Mouse (Mus musculus) embryonic fibroblast, embryonic 13.5 days (primary cell): ENCODE measurements around the gene Ggn. TPM values are rescaled to one million over a fixed set of nuclear protein-coding genes. Genes with fewer than 3 reads are reported as not detected.
"Not testable (repeated sequence)": the region's sequence is repeated elsewhere in the genome, so short reads cannot be mapped to it uniquely, and the experiment has no call there.

Experiments used
- H3K27ac ChIP-seq: 2 replicates; pipeline ENCODE4 v1.5.1; 2012; ENCODE audit warnings: low read length, control low read depth, inconsistent platforms; ENCODE audit not compliant: insufficient read depth
- H3K4me1 ChIP-seq: 2 replicates; pipeline ENCODE4 v1.6.1; 2011; ENCODE audit warnings: low read length; ENCODE audit not compliant: control insufficient read depth, insufficient read depth
- H3K4me3 ChIP-seq: 2 replicates; pipeline ENCODE4 v1.5.1; 2011; ENCODE audit warnings: mild to moderate bottlenecking, control low read depth, low read length; ENCODE audit not compliant: insufficient read depth
- CTCF ChIP-seq: IDR thresholded peaks from 2 replicates; pipeline ENCODE4 v1.5.1; 2011; ENCODE audit warnings: mild to moderate bottlenecking, control low read depth, low read length, moderate library complexity, borderline replicate concordance; ENCODE audit not compliant: insufficient read depth
- POLR2A ChIP-seq: IDR thresholded peaks from 2 replicates; pipeline ENCODE4 v1.6.1; 2011; ENCODE audit warnings: low read depth, mild to moderate bottlenecking, control low read depth, low read length, moderate library complexity
- polyA plus RNA-seq: library from polyadenylated mRNA; stranded (reverse); fragments of >200 nt; gene quantifications from 2 replicates; pipeline ENCODE4 v1.2.4, GENCODE M21; 2011; ENCODE audit warnings: low read depth; ENCODE audit not compliant: missing spikeins, insufficient read length

The Ggn gene
- polyA plus RNA-seq, 1 experiment, result 1.3 TPM

GRCm38 (mm10) chr7:29172390-29173016, 2.5 kb downstream of the Ggn start:
- Histone ChIP-seq H3K27ac (no peak overlapping the region), H3K4me3 (no peak overlapping the region), H3K4me1 (peaks cover 3% of the 10 kb centered on the region)
- TF ChIP-seq CTCF (no peak), POLR2A (no peak)

- Histone ChIP-seq H3K27ac (no peak overlapping the region), H3K4me1 (peaks cover 8% of the 10 kb centered on the region; the same call in 1 of the 2 replicates), H3K4me3 (peak overlapping the region; percentile 99)
- TF ChIP-seq POLR2A (no peak), CTCF (no peak)
Measured at GRCm38 (mm10) chr7:29178106-29178505, 8.1 kb downstream of the Ggn start.

- Histone ChIP-seq H3K4me3 (peak overlapping the region; percentile 99), H3K4me1 (peaks cover 8% of the 10 kb centered on the region; the same call in 1 of the 2 replicates), H3K27ac (peak overlapping the region; percentile 87)
- TF ChIP-seq POLR2A, result peak; percentile 58; the same call in 1 of the 2 replicates
- no peak for TF ChIP-seq CTCF
Measured at GRCm38 (mm10) chr7:29179323-29179722, 9.3 kb downstream of the Ggn start.

DNA sequence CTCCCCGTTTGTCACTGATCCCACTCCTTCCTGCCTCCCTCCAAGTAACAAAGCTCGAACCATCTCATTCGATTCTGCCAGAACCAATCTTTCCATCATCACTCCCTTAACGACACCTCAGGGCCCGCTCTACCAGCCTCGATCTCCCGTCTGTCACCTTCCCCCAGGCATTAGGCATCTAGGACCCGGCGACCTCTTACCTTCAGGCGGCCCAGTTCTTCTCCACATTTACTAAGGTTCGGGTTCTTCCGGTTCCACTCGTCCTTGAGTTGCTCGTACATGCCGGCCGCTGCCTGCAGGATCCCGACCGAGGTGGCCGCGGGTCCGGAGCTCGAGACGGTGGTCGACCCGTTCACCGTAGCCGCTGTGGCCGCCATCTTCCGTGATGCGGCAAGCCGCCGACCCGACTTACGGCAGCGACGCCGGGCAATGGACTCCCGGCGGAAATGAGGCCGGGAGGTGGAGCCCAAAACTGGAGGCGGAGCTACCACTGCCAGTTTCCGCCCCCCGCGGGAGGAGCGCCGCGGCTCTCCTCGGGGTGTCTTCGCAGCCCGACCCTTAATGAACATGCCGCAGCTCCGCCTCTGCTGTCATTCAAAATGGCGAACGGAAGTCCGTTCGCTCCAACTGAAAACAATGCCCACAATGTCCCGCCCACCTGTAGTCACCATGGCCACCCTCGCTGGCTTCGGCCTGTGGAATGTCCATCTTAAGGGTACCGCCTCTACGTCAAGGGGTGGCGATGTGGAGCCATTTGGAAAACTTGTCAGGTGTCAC, 10.3 kb downstream of the Ggn start, which contains the start of gene Psmd8:
Gene Psmd8, minus strand, starts transcription at position 625 of the 777 bp plus-strand sequence.
- peak; percentile 31; the same call in 1 of the 2 replicates for TF ChIP-seq CTCF
- peak; percentile 94 for TF ChIP-seq POLR2A
- peak within 1 kb of the TSS; percentile 87 for H3K27ac ChIP-seq
- peak within 1 kb of the TSS; percentile 99 for H3K4me3 ChIP-seq
- peaks cover 8% of the 10 kb centered on the region; the same call in 1 of the 2 replicates for H3K4me1 ChIP-seq

GRCm38 (mm10) chr7:29180854-29181236, 10.8 kb downstream of the Ggn start:
- Histone ChIP-seq H3K27ac (no peak overlapping the region), H3K4me1 (peaks cover 8% of the 10 kb centered on the region; the same call in 1 of the 2 replicates), H3K4me3 (no peak overlapping the region)
- no peak for TF ChIP-seq POLR2A
- TF ChIP-seq CTCF, result no peak

- not testable (repeated sequence) for H3K4me3 ChIP-seq, H3K4me1 ChIP-seq, H3K27ac ChIP-seq
Measured at GRCm38 (mm10) chr7:29181323-29181722, 11.3 kb downstream of the Ggn start.

- not testable (repeated sequence) for H3K4me3 ChIP-seq, H3K27ac ChIP-seq, H3K4me1 ChIP-seq
Measured at GRCm38 (mm10) chr7:29194230-29194629, 24.2 kb downstream of the Ggn start.

DNA sequence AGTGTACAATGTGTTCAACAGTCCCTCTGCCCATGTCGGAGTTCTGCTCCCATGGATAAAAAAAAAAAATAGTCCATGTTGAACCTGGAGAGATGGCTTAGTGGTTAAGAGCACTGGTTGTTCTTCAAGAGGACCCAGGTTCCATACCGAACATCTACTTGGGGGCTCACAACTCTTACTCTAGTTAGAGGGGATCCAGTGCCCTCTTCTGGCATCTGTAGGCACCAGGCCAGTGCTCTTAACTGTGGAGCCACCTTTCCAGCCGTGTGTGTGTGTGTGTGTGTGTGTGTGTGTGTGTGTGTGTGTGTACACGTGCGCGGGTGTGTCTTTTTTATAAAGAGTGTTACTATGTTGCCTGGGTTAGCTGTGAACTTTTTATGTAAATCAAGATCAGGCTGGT, 32.6 kb downstream of the Ggn start:
- no peak overlapping the region for H3K27ac ChIP-seq
- TF ChIP-seq POLR2A, result no peak
- TF ChIP-seq CTCF, result no peak
- no peaks in the 10 kb centered on the region for H3K4me1 ChIP-seq
- no peak overlapping the region for H3K4me3 ChIP-seq

- peak overlapping the region; percentile 3 for H3K27ac ChIP-seq
- H3K4me3 ChIP-seq, result not testable (repeated sequence)
Measured at GRCm38 (mm10) chr7:29211013-29211412, 41.0 kb downstream of the Ggn start.

DNA sequence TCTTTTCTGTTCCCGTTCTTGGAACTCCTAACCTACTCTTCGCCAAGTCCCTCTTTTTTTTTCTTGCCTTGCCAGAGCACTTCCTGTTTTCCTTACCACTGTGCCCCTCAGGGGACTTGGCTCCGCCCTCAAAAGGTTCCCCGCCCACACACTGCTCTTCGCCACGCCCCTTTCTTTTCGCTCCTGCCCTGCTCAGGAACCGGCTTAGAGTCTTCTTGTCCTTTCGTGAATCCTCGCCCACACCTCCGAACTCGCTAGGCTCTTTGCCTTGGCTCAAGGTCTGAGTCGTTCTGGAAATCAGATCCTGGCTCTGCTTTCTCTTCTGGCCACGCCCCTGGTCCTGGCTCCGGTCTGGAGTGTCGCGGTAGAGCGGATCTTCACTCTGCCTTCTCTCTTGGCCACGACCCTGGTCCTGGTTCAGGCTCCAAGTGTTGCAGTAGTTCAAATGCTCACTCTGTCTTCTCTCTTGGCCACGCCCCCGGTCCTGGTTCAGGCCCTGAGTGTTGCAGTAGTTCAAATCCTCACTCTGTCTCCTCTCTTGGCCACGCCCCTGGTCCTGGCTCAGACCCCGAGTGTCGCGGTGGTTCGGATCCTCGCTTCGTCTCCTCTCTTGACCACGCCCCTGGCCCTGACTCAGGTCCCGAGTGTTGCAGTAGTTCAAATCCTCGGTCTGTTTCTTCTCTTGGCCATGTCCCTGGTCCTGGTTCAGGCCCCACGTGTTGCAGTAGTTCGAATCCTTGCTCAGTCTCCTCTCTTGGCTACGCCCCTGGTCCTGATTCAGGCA, 41.6 kb downstream of the Ggn start:
- TF ChIP-seq POLR2A (peak; percentile 68), CTCF (no peak)
- H3K4me3 ChIP-seq, result peak overlapping the region; percentile 3

More at GRCm38 (mm10) chr7:29211013-29211412, 41.0 kb downstream of the Ggn start:
- not testable (repeated sequence) for H3K4me1 ChIP-seq

More for the DNA sequence above, 41.6 kb downstream of the Ggn start:
- Histone ChIP-seq H3K4me1 (no peaks in the 10 kb centered on the region), H3K27ac (peak overlapping the region; percentile 3)
